Mouse (Mus musculus) myocyte (in vitro differentiated cells): ENCODE data around the gene Rad51b. TPM values are rescaled to one million over a fixed set of nuclear protein-coding genes. Genes with fewer than 3 reads are reported as not detected.

Experiments
- H3K27me3 ChIP-seq: one replicate; pipeline ENCODE4 v1.6.1; 2011; ENCODE audit not compliant: control insufficient read depth, insufficient read depth, insufficient read length
- H3K36me3 ChIP-seq: one replicate; pipeline ENCODE4 v1.6.1; 2011; ENCODE audit not compliant: control insufficient read depth, insufficient read depth
- H3K4me2 ChIP-seq: one replicate; pipeline ENCODE4 v1.6.1; 2011; ENCODE audit warnings: low read depth, control low read depth
- H3K4me3 ChIP-seq: one replicate; pipeline ENCODE4 v1.5.1; 2011; ENCODE audit warnings: mild to moderate bottlenecking, control low read depth, moderate library complexity
- H3K79me2 ChIP-seq: one replicate; pipeline ENCODE4 v1.6.1; 2011; ENCODE audit not compliant: control insufficient read depth, insufficient read depth
- H3ac ChIP-seq: one replicate; pipeline ENCODE4 v1.6.1; 2011; ENCODE audit not compliant: control insufficient read depth, insufficient read length
- CEBPB ChIP-seq: IDR thresholded peaks from 2 replicates; pipeline ENCODE4 v1.6.1; 2011; ENCODE audit warnings: mild to moderate bottlenecking, moderate library complexity; ENCODE audit not compliant: poor library complexity, insufficient read depth, severe bottlenecking
- E2F4 ChIP-seq: IDR thresholded peaks from one replicate; pipeline ENCODE4 v1.6.1; 2011; ENCODE audit warnings: mild to moderate bottlenecking, control low read depth, moderate library complexity; ENCODE audit not compliant: insufficient read depth
- MAX ChIP-seq: IDR thresholded peaks from one replicate; pipeline ENCODE4 v1.6.1; 2011; ENCODE audit warnings: low read depth, mild to moderate bottlenecking, control low read depth
- MYOD1 ChIP-seq, 3 experiments: IDR thresholded peaks; one replicate each; pipeline ENCODE4 v1.6.1; 2011; ENCODE audit warnings: control low read depth in 2 of 3, low read depth in 2 of 3, mild to moderate bottlenecking in 2 of 3, moderate library complexity in 1 of 3; ENCODE audit not compliant: insufficient read length in 2 of 3, control insufficient read depth in 1 of 3
- MYOG ChIP-seq, 3 experiments: IDR thresholded peaks; one replicate each; pipeline ENCODE4 v1.6.1; 2011; ENCODE audit warnings: control low read depth in 2 of 3, low read depth in 2 of 3, mild to moderate bottlenecking in 2 of 3; ENCODE audit not compliant: insufficient read length in 2 of 3, control insufficient read depth in 1 of 3, insufficient read depth in 1 of 3
- POLR2A ChIP-seq: IDR thresholded peaks from one replicate; pipeline ENCODE4 v1.6.1; 2011; ENCODE audit warnings: low read depth, mild to moderate bottlenecking, control low read depth, moderate library complexity; ENCODE audit not compliant: insufficient read length
- POLR2AphosphoS2 ChIP-seq: IDR thresholded peaks from one replicate; pipeline ENCODE4 v1.6.1; 2011; ENCODE audit warnings: low read depth, control low read depth; ENCODE audit not compliant: insufficient read length
- REST ChIP-seq: IDR thresholded peaks from one replicate; pipeline ENCODE4 v1.6.1; 2011; ENCODE audit warnings: mild to moderate bottlenecking, control low read depth, moderate library complexity; ENCODE audit not compliant: insufficient read depth, insufficient read length
- SRF ChIP-seq: IDR thresholded peaks from one replicate; pipeline ENCODE4 v1.6.1; 2011; ENCODE audit warnings: low read depth; ENCODE audit not compliant: control insufficient read depth, insufficient read length
- TCF12 ChIP-seq: IDR thresholded peaks from one replicate; pipeline ENCODE4 v1.6.1; 2011; ENCODE audit warnings: mild to moderate bottlenecking, control low read depth; ENCODE audit not compliant: poor library complexity, insufficient read depth, severe bottlenecking
- TCF3 ChIP-seq: IDR thresholded peaks from one replicate; pipeline ENCODE4 v1.6.1; 2011; ENCODE audit warnings: low read depth, control low read depth; ENCODE audit not compliant: insufficient read length
- USF1 ChIP-seq: IDR thresholded peaks from one replicate; pipeline ENCODE4 v1.6.1; 2011; ENCODE audit warnings: low read depth, mild to moderate bottlenecking, control low read depth, moderate library complexity
- polyA plus RNA-seq: library from polyadenylated mRNA; unstranded; fragments of >200 nt; fragmentation: generic; extraction: Trizol; gene quantifications from one replicate; pipeline ENCODE4 v1.2.1, GENCODE M21; 2012; ENCODE audit warnings: missing spikeins

The Rad51b gene
- polyA plus RNA-seq, 1 experiment: 1.8 TPM

GRCm38 (mm10) chr12:79838181-79838961, 541.3 kb downstream of the Rad51b start:
- peak in 1 of 3 experiments; percentile 24 for TF ChIP-seq MYOG (IDR thresholded peaks at IDR 0.05; ENCODE audit: control insufficient read depth in 1 of 3, insufficient read depth in 1 of 3, insufficient read length in 2 of 3, low read depth in 2 of 3)
- no peak for TF ChIP-seq POLR2AphosphoS2
- peak in 1 of 3 experiments; percentile 46 for TF ChIP-seq MYOD1 (IDR thresholded peaks at IDR 0.05; ENCODE audit: control insufficient read depth in 1 of 3, insufficient read length in 2 of 3, low read depth in 2 of 3)
- H3ac ChIP-seq: no peak overlapping the region
- H3K4me3 ChIP-seq: no peak overlapping the region
- no peaks in the 10 kb centered on the region for H3K36me3 ChIP-seq
- H3K27me3 ChIP-seq: no peaks in the 10 kb centered on the region
- H3K4me2 ChIP-seq: peak overlapping the region; percentile 20
- H3K79me2 ChIP-seq: no peaks in the 10 kb centered on the region

GRCm38 (mm10) chr12:79839096-79839941, 542.2 kb downstream of the Rad51b start:
- Histone ChIP-seq H3K36me3 (no peaks in the 10 kb centered on the region), H3ac (no peak overlapping the region)
- no peak for TF ChIP-seq MYOD1 (IDR thresholded peaks at IDR 0.05; ENCODE audit: control insufficient read depth in 1 of 3, insufficient read length in 2 of 3, low read depth in 2 of 3)
- TF ChIP-seq SRF: no peak
- no peak for TF ChIP-seq POLR2A
- TF ChIP-seq MYOG (IDR thresholded peaks at IDR 0.05; ENCODE audit: control insufficient read depth in 1 of 3, insufficient read depth in 1 of 3, insufficient read length in 2 of 3, low read depth in 2 of 3): no peak
- TF ChIP-seq MAX: no peak
- TF ChIP-seq CEBPB: no peak
- TF ChIP-seq REST: no peak
- TF ChIP-seq TCF12: no peak
- no peak for TF ChIP-seq USF1
- TF ChIP-seq POLR2AphosphoS2: no peak

GRCm38 (mm10) chr12:79840465-79840864, 543.4 kb downstream of the Rad51b start:
- TF ChIP-seq MYOG (IDR thresholded peaks at IDR 0.05; ENCODE audit: control insufficient read depth in 1 of 3, insufficient read depth in 1 of 3, insufficient read length in 2 of 3, low read depth in 2 of 3) (no peak), CEBPB (no peak), REST (no peak), SRF (no peak), MYOD1 (IDR thresholded peaks at IDR 0.05; ENCODE audit: control insufficient read depth in 1 of 3, insufficient read length in 2 of 3, low read depth in 2 of 3) (no peak), TCF12 (no peak), USF1 (no peak), E2F4 (no peak), TCF3 (no peak), POLR2A (no peak), MAX (no peak), POLR2AphosphoS2 (no peak)
- Histone ChIP-seq H3K4me3 (no peak overlapping the region), H3K79me2 (no peaks in the 10 kb centered on the region), H3K27me3 (no peaks in the 10 kb centered on the region), H3K4me2 (no peak overlapping the region), H3K36me3 (no peaks in the 10 kb centered on the region), H3ac (no peak overlapping the region)

More at GRCm38 (mm10) chr12:79839096-79839941, 542.2 kb downstream of the Rad51b start:
- H3K4me2 ChIP-seq: no peak overlapping the region
- no peaks in the 10 kb centered on the region for H3K27me3 ChIP-seq
- H3K4me3 ChIP-seq: no peak overlapping the region
- no peaks in the 10 kb centered on the region for H3K79me2 ChIP-seq

DNA sequence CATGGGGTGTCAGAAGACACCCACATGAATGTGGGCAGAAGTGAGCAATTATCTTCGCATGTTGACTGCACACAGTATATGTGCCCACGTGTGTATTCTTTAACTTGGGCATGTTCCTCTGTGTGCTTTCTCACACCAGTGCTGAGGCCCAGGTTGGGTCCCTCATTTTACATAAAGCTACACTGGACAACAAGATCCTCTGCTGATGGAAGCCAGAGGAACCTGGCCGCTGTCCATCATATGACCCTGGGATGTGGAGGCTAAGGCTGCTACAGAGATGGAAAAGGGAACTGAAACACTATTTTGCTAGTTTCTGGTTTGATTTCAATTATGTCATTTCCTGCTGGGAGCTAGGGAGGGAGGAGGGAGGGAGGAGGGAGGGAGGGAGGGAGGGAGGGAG, 544.2 kb downstream of the Rad51b start:
- Histone ChIP-seq H3K79me2 (no peaks in the 10 kb centered on the region), H3K4me3 (no peak overlapping the region), H3K27me3 (no peaks in the 10 kb centered on the region), H3K36me3 (no peaks in the 10 kb centered on the region), H3ac (no peak overlapping the region), H3K4me2 (no peak overlapping the region)
- TF ChIP-seq MYOD1 (IDR thresholded peaks at IDR 0.05; ENCODE audit: control insufficient read depth in 1 of 3, insufficient read length in 2 of 3, low read depth in 2 of 3): no peak
- TF ChIP-seq REST: no peak
- no peak for TF ChIP-seq MYOG (IDR thresholded peaks at IDR 0.05; ENCODE audit: control insufficient read depth in 1 of 3, insufficient read depth in 1 of 3, insufficient read length in 2 of 3, low read depth in 2 of 3)
- no peak for TF ChIP-seq E2F4

DNA sequence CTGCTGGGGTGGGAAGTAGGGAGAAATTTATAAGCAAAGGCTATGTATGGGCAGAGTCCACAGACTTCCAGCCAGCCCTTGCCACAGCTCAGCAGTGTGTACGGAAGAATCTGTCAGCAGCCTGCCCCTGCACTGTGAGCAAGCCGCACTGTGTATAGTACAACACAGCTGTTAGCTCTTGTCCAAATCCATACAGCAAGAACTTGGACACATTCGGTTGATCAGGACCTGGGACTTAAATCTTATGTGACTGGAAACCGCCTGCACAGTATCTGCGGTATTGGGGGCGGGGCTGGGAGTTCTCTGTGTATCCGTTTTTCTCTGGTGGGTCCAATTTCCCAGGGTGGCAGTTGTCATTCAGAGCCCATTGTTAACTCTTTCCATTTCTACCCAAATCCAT, 545.2 kb downstream of the Rad51b start:
- Histone ChIP-seq H3K4me3 (no peak overlapping the region), H3K4me2 (no peak overlapping the region), H3K27me3 (no peaks in the 10 kb centered on the region), H3ac (no peak overlapping the region), H3K36me3 (no peaks in the 10 kb centered on the region), H3K79me2 (no peaks in the 10 kb centered on the region)
- TF ChIP-seq MYOG (IDR thresholded peaks at IDR 0.05; ENCODE audit: control insufficient read depth in 1 of 3, insufficient read depth in 1 of 3, insufficient read length in 2 of 3, low read depth in 2 of 3) (no peak), MYOD1 (IDR thresholded peaks at IDR 0.05; ENCODE audit: control insufficient read depth in 1 of 3, insufficient read length in 2 of 3, low read depth in 2 of 3) (peak in 2 of 3 experiments; percentile 52 to 62)
